Mouse (Mus musculus) retina, adult 2 months (tissue): ENCODE measurements at regions not wholly inside any gene's neighbourhood (a gene's known extent, or its start where the extent isn't known, plus 50 kb on each side); places are given as distances from the start of the nearest gene placed in this dataset.

Experiments used
- DNase-seq: peaks from one replicate; pipeline ENCODE4 v3.0.0-alpha.2; 2012; ENCODE audit warnings: low read depth, low spot score

DNA sequence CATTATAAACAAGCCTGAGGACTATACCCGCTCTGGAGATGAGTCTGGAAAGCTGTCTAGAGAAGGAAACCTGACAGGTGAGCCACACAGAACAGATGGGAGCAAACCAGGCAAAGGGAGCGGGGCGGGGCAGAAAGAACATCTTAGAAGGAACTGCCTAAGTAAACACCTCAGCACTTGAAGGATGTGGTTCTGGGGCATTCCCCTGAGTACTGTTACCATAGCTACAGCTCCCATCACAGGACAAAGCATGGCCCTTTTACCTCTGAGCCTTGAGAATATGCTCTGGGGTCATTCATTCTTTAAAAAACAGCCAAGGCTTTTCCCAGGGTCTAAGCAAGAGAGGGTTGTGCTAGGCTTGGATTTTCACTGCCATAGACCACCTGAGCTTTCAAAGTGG, 127.6 kb downstream of the Rpap3 start:
- DNase-seq: no peak

DNA sequence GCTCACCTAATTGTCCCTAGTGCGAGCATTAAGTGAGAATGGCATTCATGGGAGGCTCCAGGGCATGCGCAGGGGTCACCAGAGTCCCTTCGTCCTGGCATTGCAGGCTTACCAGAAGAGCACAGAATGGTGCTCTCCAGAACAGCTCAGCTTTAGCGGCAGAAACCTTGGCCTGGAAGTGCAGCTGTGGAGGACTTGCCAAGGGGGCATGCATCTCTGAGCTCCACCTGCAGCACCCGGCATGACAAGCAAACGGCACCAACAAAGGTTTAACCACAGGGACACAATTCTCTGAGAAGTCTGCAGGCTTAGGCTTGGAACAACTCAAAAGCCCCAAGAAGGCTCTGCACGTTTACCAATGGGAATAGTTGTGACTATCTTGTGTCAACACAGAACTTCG, 128.4 kb downstream of the Rpap3 start:
- no peak for DNase-seq

DNA sequence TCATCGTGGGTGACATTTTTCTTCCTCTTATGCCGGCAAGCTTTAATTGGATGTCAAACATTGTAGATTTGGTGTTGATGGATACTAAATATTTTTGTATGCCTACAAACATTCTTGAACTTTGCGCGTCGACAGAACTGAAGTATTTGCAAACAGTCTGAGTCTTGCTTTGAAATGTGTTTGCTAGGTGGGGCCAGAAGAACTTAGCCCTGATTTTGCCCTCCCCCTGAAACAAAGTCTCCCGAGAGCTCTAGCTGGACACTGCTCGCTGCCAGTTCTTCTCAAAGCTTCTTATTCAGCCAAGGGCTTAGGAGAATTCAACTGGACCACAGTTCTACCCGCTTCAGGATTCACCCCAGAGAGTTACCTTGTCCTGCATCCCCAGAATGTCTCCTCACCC, 133.0 kb downstream of the Rpap3 start:
- DNase-seq: no peak

DNA sequence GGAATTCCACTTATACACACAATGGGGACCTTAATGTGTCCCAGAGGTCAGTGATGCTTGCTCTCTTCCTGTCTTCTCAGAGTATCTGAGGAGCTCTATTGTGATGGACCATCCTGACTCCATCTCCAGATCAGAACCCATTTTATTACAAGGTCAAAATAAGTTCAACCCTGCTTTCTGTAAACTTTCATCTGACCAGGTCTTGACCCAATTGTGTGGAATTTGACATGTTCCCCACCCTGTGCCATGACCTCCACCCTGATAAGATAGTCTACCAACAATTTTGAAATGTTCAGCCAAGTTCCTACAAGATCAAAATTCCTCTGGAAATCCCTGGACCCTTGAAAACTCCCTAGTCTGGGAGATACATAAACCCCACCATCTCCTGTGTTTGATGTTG, 133.7 kb downstream of the Rpap3 start:
- no peak for DNase-seq

DNA sequence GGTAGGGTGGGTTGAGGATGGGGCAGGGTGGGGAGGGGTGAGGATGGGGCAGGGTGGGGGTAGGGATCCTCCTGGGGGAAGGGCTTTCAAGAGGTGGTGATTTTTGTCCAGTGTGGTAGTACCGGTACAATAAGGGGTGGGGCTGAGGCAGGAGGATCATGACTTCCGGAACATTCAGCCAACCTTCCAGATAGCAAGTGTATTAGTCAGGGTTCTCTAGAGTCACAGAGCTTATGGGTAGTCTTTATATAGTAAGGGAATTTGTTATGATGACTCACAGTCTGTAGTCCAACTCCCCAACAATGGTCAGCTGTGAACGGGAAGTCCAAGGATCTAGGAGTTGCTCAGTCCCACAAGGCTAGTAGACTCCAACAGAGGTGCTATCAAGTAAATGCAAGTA, 145.5 kb downstream of the Rpap3 start:
- DNase-seq: no peak

DNA sequence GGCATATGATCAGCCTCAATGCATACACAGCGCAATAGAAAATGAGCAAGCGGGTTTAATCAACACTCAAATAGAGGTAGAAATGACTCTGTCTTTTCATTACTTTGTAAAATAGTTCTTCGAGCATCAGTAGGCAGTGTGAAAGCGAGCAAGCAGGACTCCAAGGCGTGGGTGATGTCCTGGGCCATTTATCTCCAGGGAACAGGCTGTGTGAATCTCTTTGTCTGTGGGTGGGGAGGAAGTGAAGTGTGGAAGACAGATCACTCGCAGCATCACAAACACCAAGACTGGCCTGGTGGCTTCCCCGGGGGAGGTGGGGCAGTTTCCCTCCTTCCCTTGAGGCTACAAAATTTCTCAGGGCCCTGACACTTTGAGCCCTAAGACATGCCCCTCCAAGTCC, 146.9 kb downstream of the Rpap3 start:
- no peak for DNase-seq

DNA sequence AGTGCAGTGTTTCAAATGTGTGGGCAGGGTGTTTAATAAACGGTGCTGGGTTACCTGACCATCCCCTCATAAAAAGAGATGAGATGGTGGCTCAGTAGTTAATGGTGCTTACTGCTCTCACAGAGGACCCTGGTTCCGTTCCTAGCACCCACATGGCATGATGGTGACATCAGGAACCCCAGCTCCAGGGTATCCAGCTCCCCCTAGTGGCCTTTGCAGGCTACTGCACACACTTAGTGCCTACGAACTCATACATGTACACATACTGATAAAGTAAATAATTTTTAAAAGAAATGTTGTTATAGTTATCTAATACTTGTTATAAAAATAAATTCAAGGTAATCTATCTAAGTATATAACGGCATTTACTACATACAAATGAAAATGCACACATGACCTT, 157.3 kb downstream of the Rpap3 start:
- DNase-seq: no peak

DNA sequence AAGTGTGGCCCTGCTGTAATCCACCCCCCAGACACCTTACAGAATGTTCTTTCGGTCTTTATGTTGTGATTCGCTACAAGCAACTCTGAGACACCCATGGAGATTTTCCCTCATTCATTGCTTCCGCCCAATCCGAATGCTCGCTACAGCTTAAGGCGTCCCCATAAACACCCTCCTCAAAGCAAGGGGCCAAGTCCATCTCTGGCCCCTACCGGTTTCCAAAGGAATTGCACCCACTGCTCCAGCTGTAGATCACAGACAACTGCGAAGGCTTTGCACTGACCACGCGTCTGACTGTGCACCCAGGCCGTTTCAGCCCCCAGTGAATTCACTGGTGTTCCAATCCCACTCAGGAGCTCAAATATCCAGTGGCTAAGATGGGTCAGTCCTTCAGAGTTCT, 160.6 kb downstream of the Rpap3 start:
- DNase-seq: no peak

DNA sequence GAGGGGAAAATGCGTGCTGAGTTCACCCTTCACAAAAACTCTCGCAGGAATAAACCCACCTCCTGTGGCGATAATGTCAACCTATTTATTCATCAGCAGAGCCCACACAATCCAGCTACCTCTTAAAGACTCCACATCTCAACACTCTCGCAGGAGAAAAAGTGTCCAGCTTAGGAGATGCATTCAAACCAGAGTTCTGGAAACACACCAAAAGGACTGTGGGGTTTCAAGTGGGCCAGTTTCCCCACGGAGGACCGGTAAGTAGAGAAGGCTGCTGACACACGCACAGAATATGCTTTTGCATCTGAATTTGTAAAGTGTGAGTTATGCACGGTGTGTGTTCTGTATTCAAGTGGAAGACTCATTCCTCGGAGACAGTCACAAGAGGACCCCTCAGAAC, 164.0 kb downstream of the Rpap3 start:
- DNase-seq: no peak

DNA sequence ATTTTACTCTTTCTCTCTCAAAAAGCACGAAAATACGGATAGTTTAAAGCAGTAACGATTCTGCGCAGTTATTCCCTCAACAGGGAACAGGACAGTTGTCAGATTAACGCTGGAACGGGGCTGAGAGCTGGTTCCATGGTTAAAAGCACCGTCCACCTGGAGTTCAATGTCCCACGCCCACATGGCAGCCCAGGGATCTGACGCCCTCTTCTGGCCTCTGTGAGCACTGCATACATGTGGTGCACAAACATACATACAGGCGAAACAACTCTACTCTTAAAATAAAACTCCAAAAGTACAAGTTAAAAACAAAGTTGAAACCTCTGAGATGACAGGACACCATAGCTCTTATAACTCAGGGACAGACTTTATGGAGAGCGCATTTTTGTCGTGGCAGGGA, 169.5 kb downstream of the Rpap3 start:
- DNase-seq: no peak

DNA sequence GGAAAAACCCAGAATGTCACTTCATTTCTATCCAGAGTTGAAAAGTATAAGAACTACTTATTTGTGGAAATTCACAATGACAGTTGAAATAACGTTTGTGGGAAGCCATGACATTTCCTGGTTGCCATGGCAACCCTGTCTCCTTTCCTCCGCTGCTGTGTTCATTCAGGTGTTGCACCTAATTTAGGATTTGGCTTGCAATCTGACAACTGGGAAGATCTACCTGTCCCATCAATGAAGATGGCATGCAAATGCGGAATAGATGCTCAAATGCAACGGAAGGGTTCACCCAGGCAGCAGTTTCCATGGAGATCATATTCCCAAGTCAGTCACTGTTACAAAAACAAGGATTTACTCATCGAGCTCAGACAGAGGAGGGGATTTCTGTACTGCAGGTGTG, 170.7 kb downstream of the Rpap3 start:
- DNase-seq: no peak

DNA sequence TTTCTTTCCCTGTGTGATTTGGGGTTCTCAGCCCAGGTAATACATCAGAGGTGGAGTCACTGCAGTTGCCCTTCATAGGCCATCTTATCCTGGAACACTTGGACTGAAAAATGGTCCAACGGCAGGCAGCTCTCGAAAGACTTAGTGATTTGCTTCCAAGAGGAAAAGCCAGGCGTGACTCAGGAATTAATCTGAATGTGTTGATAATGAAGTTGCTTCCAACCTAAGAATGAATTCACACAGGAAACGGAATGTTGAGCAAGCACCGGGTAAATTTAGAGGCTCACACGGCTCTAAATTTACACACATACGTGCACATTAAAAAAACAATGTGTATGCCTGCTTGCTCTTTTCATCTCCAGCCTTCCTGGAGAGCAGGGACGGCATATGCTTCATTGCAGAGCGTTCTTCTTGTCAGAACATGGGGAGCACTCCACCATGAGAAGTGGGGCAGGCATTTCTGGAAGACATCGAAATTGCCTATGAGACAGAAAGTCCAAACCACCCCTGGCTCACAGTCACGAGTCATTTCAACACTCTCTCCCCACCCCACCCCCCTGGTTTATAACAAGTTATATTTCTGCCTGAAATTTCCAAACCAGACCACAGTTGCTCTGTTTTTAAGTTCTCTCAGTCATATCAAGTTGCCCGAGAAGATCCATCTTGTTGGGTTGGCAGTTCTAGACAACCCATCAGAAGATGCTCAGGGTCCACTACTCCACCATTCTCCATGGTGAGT, 171.9 kb downstream of the Rpap3 start:
- no peak for DNase-seq

DNA sequence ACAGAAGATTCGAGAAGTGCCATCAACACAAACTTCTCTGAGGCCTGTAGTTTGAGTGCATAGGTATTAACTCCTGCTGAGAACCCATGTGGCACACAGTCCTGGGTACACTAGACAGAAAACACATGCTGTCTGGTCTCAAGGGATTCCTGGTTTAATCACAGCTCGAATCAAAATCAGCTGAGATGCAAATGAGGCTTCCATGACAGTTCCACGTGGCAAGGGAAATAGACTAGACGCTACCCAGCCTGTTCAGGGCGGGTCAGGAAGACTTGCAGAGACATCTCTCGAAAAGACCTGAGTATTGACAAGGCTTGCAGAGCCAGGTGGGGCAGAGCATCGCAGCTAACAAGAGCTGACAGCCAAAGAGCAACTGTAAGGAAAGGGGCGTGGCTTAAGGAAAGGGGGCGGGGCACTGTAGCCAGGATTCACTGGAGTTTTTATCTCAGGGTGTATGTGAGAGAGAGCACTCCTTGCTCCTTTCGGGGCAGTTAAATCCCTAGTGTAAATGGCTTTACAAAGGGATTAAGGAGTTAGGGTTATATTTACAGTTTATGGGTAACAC, 173.2 kb downstream of the Rpap3 start:
- DNase-seq: no peak

DNA sequence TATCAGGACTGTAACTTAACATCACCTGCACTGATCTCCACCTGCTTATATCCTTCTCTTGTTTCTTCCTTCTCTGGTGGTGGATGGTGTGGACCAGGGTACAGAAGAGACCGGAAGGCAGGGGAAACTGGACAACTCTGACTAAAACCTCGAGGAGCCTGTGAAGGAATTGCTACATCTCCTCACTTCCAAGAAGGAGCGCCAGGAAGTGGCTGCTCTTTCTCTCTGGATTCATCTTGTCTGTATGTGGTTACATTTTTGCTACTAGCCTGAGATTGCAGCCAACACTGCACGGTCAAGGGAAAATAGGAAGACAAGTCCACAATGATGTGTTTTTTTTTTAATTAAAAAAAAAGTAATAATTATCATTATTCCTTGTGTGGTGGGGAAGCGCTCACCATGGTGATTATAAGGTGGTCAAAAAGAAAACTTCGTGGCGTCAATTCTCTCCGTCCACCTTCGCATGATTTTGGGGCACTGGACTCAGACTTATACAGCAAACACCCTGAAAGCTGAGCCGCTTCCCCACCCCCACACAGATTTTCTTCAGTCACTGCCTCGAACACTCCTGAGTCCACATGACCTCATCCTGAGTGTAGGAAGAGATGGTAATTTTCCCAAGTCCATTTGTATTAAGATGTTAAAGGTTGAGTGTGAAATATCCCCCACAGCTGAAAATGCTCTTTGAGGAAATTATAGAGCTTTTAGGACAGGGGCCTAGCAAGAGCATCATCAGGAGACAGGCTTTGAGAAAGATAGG, 177.2 kb downstream of the Rpap3 start:
- no peak for DNase-seq

DNA sequence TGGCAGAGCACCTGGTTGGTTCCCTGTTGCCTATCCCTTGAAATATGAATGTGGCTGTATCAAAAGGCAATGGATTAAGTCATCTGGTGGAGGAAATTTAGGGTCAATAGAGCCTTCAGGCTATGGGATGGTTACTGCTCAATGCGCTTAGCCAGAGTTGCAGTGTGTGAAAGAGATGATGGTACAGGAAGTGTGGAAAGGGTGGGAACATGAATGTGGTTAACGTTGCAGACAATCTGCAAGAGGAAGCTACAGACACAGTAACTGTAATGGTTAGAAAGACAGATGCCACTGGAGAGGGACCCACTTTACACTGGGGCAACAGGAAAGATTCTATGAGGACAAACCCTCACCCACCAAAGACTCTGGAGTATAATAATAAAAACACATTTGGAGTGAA, 185.2 kb downstream of the Rpap3 start:
- no peak for DNase-seq

DNA sequence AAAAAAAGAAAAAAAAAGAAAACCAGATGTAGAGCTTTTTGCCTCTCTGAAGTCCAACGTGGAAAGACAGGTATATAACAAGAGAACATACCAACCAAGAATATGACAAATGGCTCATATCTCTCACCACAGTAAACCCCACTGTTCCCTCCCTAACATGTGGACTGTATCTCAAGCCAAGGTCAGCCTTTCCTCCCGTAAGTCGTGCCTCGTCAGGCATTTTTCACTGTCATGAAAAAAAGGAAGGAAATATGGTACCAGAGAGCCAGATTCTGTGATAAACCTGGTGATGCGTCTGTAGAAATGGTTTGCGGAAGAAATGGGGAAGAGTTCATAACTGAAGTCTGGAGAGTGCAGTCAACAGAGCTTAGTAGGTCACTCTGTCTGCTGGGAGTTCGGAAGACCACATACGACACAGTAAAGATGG, 185.7 kb downstream of the Rpap3 start:
- DNase-seq: no peak

DNA sequence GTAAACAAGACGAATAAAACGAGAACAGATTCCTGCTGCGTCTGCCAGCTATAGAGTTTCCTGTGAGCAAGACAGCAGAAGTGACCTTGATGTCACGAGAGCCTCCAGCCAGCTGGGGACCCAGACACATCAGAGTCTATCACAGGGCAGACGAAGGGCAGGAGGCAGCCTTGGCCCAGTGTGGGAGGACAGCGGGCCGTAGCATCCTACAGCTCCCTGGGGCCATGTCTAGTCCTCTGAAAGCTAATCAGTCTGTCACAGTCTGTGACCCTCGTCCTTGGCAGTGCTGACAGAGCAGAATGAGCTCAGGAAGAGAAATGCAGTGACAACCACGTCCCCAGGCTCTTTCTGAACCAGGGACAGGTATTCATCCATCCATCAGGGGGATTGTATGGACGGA, 187.7 kb downstream of the Rpap3 start:
- DNase-seq: no peak

DNA sequence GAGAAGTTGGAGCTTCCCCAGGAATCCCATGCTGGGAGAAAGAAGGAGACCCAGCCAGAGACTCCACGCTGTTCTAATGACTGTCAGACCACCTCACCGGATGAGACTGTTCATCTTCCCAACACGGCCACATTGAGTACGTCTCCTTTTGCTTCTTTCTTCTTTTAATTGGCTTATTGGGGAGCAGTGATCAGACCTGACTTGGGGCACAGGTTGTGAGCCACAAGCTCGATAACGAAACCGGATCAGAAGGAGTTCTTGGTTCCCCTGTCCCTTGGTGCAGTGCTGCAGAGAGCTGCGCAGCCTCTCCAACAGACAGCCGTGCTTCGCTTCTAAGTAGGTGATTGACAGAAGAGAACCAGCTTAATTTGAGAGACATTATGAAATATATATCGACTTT, 188.4 kb downstream of the Rpap3 start:
- no peak for DNase-seq

DNA sequence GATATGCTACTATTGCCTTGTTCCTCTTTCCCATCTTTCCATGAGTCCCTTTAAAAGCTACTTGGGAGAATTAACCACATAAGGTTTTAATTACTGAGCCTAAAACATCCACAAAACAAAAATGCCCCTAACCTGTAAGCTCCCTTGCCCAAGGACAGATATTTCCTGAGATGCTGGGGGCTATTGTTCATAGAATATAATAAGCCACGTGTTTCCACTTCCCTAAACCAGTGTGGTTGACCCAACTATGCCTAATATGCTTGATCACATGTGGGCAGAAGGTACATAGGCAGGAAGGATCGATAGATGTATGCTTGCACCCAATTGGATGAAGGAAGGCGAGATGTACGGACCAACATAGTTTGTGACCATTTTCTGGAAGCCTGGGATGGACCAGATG, 189.9 kb downstream of the Rpap3 start:
- no peak for DNase-seq

DNA sequence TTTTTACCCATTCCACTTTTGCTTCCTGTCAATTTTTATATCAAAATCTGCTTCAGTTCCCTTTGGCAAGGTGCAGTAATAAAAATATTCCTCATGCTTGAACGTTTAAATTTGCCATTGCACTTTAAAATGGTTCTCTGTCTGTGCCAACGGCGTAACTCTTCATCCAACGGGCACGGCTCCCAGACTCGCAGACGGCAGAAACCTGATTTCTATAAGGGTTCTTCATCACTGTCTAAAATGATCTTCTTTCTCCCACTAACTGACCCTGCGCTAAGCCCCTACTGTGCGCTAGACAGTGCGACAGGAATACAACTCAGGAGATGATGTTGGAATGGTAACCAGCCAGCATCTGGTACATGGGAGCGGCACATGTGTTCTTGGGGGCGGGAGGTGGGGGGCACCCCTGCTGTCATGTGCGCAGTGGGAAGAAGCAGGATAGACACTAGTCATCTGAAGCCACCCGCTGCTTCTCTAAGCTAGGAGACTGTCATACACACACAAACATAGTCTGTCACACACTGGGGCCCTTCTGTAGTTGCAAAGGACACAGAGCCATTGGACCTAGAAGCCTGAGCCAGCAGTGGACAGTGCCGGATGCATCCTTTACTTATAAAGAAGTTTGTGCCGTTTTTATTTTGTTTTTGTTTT, 197.8 kb downstream of the Rpap3 start:
- DNase-seq: no peak

DNA sequence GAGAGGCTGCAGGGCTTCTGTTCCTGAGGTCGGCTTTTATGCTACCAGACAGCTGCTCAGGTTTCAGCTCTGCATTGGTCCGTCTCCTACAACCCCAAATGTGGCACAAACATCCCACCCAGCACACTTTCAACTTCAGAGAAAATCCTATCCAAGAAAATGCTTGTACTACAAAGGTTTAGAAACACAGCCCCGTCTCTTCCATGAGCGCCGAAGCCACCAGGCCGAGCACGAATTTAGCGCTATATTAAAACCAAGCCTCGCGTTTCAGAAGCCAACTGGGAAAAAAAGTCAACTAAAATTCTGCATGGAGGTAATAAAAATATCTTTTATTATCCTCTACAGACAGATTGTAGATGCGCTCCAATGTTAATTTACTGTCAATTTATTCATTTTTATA, 198.4 kb downstream of the Rpap3 start:
- no peak for DNase-seq

DNA sequence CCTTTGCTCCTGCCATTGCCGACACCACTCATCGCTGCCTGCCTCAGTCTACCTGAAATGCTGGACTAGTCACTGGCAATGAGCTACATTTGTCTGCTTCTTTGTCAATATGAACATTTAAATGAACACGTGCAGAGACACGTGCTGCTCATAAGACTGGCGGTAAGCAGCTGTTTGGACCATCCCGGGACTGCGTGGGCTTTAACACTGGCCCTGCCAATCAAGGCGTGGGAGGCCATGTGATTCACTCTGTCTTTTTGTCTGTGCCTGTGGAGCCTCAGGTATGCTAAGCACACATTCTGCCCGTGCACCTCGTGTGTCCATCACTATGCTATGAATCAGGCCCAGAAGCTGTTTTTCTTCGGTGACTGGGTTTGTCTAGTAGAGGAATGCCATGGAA, 199.9 kb downstream of the Rpap3 start:
- DNase-seq: no peak

DNA sequence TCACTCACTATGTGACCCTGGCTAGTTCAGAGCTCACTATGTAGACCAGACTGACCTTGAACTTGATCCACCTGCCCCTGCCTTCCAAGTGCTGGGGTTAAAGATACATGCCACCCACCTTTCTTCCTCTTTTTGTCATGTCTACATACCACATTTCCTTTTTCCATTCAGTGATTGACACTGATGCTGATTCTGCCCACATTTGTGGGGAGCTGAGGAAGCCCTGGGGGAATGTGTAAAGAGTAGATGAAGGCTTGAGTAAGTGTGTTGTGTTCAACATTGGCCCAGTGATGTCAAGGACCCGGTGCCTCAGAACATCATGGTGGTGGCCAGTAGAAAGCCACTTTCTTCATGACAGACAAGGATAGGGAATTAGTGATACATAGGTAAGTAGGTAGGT, 201.3 kb downstream of the Rpap3 start:
- no peak for DNase-seq
